Mouse (Mus musculus) heart, postnatal 36 days (tissue): ENCODE results near the gene Shroom3. TPM values are rescaled to one million over a fixed set of nuclear protein-coding genes. Genes with fewer than 3 reads are reported as not detected.
"Not testable (repeated sequence)": the region's sequence is repeated elsewhere in the genome, so short reads cannot be mapped to it uniquely, and the experiment has no call there.

Experiments
- DNase-seq, 2 experiments: peaks; one replicate each; pipeline ENCODE4 v3.0.0; 2021 to 2022
- intact Hi-C: fragments of 180-260 bp; cut with DNase I; formaldehyde crosslinking; loops from one replicate; pipeline ENCODE4 v1.15.1; 2025
- total RNA-seq, 2 experiments: library from RNA; stranded (reverse); gene quantifications; 2 replicates each; pipeline ENCODE4 v1.2.3; 2021

Gene Shroom3
- total RNA-seq, 2 experiments from 2014 or later, result 40.0 to 48.9 TPM

DNA sequence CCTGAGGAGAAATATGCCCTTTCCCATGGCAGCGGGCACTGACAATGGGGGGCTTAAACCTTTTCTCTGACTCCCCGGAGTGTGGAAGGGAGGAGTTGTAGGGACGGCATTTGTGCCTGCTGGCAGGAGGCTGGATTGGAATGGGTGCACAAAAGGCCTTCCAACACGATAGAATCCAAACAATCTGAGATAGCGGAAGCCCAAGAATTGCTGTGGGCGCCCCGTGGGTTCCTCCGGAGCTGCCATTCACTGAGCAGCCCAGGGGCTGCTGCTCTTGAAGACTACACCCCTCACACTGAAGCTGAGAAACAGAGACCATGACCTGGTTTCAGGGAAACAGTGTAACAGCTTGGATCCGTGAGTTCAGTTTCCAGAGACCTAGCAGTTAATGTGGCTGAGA is 235.6 kb downstream of the Shroom3 start:
- no peak for DNase-seq
- intact Hi-C loops, result loop anchor here (2.0 kb wide), 1 partner anchor 20 kb away; no protein-coding TSS in a partner anchor

DNA sequence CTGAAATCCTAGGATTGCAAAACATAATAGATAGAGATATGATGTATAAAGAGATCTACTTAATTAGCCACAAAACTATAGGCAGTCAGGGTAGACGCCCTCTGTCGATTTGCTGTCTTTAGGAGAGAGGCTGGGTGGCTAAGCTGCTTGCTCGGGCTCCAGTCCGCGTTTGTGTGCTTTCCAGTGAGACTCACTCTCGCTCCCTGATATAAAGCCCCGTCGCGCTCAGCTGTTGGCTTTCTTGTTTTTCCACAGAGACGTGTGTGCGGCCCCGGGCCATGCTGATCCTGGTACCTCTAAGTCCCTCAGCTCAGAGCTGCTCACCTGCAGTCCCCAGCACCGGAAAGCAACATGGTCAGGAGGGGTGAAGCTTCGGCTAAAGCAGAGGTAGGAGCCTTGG is 236.2 kb downstream of the Shroom3 start:
- intact Hi-C loops, result loop anchor here (2.0 kb wide), 1 partner anchor 21 kb away; no protein-coding TSS in a partner anchor
- DNase-seq, result no peak

DNA sequence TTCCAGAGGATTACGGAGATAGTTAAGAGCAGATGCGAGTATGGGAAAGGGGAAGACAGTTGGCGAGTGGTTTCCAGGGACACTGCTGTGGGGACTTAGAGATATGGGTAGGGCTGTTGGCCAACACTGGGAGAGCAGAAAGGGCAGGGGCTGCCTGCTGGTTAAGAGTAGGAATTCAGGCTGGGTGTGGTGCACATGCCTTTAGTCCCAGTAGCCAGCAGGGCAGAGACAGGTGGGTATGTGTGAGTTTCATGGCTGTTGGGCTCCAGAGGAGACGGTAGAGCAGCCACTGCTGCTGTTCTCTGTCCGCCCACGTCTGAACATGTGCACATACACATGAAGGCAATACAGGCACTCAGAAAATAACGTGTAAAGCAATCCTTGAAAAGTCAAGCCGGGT is 237.7 kb downstream of the Shroom3 start:
- DNase-seq, result no peak
- intact Hi-C loops, result no loop called here

DNA sequence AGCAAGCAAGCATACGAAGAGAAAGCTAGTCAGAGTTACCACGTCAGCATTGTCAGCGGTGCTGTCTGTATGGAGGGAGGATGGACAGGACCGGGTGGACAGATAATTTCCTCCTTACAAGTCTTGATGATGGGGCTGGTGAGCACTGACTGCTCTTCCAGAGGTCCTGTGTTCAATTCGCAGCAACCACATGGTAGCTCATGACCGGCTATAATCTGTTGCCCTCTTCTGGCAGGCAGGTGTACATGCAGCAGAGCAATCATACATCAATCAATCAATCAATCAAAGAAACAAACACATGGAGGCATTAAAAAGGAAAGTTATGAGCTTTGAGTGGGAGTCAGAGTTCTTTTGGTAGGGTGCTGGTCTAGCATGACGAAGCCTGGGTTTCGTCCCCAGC is 238.5 kb downstream of the Shroom3 start:
- no peak for DNase-seq
- intact Hi-C loops, result no loop called here

DNA sequence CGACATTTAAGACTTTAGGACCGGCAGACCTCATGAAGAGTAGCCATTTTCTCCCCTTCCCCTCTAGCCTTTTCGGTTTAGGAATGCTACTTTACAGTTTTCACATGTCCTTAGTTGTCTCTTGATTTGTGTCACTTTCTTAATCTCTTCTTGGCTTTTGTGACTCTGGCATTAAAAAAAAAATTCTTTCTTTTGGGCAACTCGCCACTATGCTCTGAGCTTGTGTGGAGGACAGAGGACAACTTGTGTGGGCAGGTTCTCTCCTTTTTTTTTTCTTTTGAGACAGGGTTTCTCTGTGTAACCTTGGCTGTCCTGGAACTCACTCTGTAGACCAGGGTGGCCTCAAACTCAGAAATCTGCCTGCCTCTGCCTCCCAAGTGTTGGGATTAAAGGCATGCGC is 239.7 kb downstream of the Shroom3 start:
- intact Hi-C loops, DNase-seq: not testable (repeated sequence)

DNA sequence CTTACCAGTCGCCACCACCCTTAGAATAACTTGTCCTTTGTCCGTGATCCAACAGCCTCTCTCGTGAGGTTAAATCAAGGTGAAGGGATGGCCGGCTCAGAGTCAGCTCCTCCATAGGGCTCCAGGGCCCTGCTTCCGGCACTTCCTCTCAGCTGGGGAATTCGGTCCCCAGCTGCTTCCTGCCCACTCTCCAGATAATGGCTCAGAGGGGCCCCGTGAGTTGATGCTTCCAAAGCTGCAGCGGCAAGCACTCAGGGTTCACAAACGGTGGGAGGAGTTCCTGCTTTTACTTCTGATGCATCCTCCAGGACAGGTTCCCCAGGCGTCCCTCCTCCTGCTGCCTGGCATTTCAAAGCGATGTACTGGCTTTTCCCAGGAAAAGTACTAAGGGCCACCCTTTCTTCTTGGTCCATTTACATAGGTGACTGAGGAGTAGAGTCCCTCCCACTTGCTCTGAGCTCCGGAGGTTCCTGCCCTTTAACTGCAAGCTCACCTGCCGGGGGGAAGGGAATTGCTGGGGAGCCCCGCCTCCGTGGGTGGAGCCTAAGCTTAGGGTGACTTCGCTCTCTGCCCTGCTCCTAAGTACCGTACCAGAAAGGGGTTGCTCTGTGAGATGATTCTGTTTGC is 241.7 kb downstream of the Shroom3 start:
- intact Hi-C loops, result no loop called here
- peak; percentile 36 to 44 for DNase-seq

DNA sequence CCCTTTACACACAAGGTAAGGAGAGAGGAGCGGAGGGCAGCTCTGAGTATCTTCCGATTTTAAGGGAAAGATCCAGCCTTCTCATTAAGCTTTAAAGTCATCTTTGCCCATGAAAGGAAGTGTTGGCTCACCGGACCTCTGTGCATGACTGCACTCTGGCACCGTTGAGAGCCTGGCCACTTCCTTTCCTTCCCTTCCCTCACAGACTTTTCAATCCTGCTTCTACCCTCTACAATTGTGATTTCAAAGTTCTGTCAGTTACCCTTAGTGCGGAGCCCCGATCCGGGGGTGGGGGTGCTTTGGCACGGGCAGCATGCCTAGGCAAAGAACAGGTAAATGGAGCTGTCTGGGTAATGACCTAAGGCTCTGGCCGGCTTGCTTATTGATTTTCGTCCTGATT is 244.4 kb downstream of the Shroom3 start:
- intact Hi-C loops, result no loop called here
- no peak for DNase-seq

DNA sequence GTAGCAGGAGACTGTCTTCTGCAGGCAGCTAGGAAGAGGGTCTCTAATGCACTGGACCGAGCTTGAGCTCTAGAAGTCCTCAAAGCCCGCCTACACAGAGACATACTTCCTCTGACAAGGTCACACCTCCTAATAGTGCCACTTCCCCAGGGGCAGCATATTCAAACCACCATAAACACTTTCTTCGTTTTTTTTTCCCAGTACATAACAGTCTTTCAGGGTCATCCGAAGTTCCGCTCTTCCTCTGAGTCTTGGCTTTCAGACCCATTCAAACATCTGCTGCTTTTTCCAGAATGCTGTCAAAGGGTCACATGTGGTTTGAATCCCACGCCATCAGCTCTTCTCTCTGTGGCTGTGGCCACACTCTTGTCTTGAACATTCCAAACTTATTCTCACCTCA is 247.3 kb downstream of the Shroom3 start:
- intact Hi-C loops, result loop anchor here (10.0 kb wide), 1 partner anchor 426 kb away; the partner anchor contains the start of gene Scarb2
- no peak for DNase-seq

DNA sequence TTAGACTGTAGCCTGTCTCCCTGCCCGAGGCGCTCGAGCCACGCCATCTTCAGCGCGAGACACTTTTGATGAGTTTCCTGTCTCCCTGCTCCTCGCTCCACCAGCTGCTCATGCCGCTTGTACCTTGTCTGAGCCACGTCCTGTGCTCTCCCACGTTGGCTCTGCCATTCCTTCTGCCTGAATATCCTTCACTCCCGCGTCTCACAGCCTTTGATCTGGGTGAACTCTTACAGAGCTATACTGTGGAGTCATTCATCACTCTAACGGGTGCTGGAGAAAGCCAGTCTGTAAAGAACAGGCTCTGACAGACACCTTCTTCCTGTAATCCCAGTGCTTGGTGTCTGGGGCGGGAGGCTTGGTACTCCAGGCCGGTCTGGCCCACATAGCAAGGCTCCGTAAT is 248.1 kb downstream of the Shroom3 start:
- intact Hi-C loops, result loop anchor here (10.0 kb wide), 1 partner anchor 426 kb away; the partner anchor contains the start of gene Scarb2
- DNase-seq, result no peak

DNA sequence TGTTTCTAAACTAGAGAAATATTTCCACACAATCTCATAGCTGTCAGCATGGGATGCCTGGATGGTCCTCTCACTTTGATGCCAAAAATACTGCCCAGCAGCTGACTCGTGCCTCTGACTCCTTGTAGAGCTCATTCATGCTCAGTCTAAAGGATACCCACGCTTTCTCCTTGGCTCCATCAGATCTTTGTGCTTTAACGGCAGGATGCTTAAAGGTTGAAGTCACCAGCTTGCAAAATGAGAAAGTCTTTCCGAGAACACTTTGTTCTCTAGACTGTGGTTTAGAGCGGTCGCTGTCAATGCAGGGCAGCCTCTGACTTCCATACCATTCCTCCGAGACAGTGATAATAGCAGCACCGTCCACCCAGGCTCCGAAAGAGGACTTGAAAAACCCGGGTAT is 249.8 kb downstream of the Shroom3 start:
- intact Hi-C loops, result loop anchor here (10.0 kb wide), 1 partner anchor 428 kb away; the partner anchor contains the start of gene Scarb2
- DNase-seq, result no peak

DNA sequence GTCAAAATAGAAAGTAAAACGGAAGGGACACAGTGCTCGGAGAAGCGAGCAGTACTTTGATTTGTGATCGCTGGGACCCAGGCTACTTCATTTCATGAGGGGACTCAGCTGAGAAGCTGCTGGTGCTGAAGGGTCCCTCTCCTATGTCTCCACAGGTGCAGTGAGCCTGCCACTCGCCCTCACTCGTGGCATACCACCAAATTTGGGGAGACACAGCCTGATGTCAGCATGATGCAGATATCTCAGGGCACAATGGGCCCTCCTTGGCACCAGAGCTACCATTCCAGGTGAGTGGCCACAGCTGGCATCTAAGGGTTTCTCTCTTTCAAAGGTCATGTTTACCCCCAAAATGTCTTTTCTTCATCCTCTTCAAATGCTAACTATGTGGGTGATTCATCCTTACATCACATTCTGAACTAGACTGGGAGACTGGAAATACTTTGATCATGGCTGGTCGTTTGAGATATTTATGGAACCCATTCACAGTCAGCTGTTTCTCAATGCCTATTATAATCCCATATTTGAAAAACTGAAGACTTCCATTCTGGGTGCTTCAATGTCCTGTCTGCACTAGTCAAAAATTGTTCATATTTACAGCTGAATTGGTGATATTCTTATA is 250.5 kb downstream of the Shroom3 start:
- DNase-seq, result no peak
- intact Hi-C loops, result loop anchor here (10.0 kb wide), 1 partner anchor 429 kb away; the partner anchor contains the start of gene Scarb2

DNA sequence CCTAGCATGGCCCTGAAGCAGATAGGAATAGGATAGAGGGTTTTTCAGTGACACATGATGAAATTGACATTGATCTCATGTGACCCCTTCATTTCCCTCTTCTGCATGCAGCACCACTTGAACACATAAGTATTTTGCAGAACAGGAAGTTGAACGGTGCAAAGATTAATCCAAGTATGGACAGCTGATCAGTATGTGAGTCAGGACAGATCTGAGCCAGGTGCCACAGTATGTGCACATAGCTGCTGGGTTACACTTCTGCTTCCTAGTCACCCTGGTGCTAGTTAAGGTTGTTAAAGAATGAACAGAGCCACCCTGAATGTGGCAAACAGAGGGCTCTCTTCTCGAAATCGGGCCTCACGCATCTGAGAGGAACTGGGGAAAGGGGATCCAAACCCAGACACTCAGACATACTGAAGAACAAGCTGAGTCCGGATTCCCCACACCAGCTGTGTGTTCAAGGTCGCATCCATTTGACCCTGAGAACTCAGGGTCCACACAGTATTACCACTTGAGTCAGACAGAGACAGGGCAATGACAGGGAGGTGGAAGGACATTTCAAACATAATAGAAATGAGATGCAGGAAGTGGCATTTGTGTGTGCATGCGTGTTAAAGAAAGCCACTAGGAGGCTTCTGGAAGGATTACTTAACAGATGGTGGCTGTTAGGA is 251.2 kb downstream of the Shroom3 start:
- no peak for DNase-seq
- intact Hi-C loops, result loop anchor here (10.0 kb wide), 1 partner anchor 430 kb away; the partner anchor contains the start of gene Scarb2

DNA sequence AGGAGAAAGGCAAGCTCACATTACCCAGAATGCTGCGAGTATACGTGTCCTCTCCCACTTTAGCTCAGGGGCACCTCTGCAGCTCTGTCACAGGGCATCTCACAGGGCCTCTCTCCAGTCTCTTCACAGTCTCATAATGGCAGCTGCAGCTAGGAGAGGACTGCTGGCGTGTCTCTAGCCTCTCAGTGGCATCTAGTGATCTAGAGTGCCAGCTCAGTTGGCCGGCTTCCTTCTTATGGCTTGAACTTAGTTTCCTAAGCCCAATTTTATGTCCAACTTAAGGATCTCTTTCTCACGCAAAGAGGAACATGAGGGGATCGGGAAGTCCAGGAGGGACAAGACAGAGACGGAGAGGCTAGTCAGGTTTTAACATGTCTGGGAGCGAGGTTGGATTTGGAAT is 252.6 kb downstream of the Shroom3 start:
- DNase-seq, result no peak
- intact Hi-C loops, result loop anchor here (10.0 kb wide), 1 partner anchor 431 kb away; the partner anchor contains the start of gene Scarb2

DNA sequence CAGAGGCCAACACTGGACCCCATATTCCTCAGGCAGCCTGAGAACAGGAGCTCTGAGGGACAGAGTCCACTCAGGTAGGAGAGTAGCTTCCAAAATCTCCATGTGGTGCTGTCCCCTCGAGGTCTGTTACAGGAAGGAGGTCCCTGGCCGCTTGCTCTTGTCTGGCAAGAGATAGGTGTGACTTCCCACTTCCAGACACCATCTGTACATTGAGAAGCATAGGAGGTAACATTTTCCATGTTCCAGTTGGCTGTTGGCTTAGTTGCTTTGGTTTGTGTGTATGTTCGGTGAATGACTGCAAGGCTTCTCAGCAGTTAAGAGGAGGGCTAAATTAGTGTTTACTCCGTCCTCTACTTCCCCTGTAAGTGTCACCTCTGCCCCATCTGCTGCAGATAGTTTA is 254.5 kb downstream of the Shroom3 start:
- intact Hi-C loops, result loop anchor here (10.0 kb wide), 1 partner anchor 433 kb away; the partner anchor contains the start of gene Scarb2

DNA sequence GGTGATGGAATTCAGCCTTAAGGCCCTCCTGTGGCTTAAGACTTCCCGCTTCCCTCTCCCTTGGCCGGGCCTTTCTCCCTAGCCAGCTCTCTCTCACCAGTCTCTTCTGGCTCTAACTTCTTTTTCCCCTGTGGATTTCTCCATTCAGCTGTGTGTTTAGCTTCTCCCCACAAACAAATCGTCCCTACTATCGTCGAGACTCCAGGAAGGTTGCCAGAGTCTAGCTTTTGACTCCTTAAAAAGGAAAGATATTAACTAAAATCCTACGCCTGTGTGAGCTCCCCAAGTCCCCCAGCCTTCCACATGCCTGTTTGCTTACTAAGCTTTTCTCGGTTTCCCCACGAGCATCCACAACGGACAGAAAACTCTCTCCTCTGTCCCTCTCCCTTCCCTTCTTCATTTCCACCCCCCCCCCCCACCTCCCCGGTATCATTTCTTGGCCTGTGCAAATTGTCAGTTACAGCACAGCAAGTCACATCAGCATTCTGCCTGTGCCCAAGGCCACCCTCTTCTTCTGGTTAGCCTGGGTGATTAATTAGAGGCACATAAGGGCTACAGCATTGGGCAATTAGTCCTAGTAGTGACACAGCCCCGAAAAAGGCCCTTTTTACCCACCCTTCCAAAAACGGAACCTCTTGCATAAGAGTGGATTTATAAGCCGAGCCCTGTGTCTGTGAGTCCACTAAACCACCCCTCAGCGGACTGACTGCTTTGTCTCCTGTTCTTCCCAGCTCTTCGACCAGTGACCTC is 256.2 kb downstream of the Shroom3 start:
- intact Hi-C loops, result loop anchor here (10.0 kb wide), 1 partner anchor 435 kb away; the partner anchor contains the start of gene Scarb2
- no peak for DNase-seq

More for the DNA sequence above, 254.5 kb downstream of the Shroom3 start:
- no peak for DNase-seq

DNA sequence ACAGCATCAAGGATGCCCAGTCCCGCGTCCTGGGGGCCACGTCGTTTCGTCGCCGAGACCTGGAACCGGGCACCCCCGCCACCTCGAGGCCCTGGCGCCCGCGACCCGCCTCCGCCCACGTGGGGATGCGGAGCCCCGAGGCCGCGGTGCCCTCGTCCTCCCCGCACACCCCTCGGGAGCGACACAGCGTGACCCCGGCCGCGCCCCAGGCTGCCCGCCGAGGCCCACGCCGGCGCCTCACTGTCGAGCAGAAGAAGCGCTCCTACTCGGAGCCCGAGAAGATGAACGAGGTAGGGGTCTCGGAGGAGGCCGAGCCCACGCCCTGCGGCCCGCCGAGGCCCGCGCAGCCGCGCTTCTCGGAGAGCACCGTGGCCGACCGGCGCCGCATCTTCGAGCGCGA is 258.9 kb downstream of the Shroom3 start:
- DNase-seq, result no peak
- intact Hi-C loops, result no loop called here

DNA sequence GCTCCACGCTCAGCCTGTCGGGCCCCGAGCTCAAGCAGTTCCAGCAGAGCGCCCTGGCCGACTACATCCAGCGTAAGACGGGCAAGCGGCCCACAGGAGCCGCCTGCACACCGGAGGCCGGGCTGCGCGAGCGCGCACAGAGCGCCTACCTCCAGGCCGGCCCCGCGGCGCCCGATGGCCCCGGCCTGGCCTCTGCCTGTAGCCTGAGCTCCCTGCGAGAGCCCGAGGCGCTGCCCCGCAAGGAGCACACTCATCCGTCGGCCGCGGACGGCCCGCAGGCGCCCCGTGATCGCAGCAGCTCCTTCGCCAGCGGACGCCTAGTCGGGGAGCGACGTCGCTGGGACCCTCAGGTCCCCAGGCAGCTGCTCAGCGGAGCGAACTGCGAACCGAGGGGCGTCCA is 259.3 kb downstream of the Shroom3 start:
- intact Hi-C loops, result no loop called here
- no peak for DNase-seq

DNA sequence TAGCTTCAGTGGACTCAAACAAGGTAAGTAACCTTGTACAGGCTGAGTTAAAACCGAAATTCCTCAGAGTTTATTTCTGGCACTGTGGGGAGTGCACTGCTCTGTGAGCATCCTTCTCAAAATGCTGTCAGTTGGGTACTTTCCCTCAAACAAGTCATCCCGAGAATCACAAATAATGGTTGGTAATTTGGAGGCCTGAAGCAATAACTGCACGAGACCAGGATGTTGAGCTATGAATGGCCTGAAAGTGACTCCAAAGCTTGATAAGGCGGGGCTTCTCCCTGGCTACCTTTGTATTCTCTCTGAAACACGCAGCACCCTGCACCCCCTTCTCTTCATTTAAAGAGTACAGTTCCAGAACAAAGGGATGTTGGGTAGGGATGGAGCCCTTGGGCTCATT is 261.6 kb downstream of the Shroom3 start:
- no peak for DNase-seq
- intact Hi-C loops, result no loop called here

DNA sequence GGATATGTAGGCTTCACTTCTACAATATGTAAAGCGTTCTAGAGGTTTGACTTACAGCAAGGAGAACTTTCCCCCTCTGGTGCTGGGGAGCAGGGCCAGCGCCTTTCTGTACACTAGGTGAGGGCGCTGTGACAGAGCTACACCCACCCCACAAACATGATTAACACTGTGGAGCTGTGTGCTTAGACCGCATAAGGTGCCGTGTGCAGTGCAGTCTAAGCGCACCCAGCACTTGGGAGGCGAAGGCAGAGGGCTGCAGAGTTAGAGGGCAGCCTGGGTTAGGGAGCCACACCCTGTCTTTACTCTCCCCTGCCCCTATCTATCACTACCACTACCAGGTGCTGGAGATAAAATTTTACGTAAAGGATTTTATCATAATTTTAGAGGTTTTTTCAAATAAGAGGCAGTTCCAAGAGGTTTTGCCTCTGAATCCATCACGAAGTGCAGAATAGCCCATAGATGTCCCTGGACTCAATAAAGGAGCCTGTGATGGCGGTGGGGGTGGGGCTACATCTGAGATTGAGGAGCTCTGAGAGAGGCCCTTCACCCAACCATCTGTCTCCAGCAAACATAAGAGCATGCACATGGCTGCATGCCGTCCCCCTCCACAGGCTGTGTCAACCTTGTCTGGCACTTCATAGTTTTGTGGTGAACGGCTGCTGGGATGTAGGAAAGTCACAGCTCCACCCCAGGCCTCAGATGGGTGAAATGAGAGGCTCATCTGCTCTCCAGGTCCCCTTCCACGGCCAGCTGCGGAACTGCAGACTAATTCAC is 265.9 kb downstream of the Shroom3 start:
- intact Hi-C loops, result no loop called here
- DNase-seq, result no peak

DNA sequence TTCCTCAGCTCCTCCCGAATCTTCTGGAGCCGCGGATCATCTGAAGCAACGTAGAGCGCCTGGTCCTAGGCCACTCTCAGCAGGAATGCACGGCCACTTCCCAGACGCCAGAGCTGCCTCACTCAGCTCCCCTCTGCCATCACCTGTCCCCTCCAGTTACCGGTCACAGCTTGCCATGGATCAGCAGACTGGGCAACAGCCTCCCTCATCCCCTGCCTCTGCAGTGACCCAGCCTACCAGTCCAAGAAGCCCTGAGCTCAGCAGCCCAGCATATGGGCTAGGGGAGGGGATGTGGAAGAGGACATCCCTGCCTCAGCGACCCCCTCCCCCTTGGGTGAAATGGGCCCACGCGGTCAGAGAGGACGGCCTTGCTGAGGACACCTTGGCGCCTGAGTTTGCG is 267.3 kb downstream of the Shroom3 start:
- intact Hi-C loops, result loop anchor here (5.0 kb wide), 1 partner anchor 138 kb away; no protein-coding TSS in a partner anchor
- no peak for DNase-seq
